Mouse (Mus musculus): Measurements from ENCODE around the gene Trim43a.

- TF ChIP-seq CTCF (IDR thresholded peaks at IDR 0.05; ENCODE audit: insufficient read depth, low read depth, low read length) (no peak), POLR2A (IDR thresholded peaks at IDR 0.05; ENCODE audit: insufficient read depth, low read depth, low read length) (no peak)
These were observed 34.0 kb upstream of the Trim43a start for GRCm38 (mm10) chr9:88546657-88547056.

All from olfactory bulb, adult 2 months (tissue).